Mouse (Mus musculus): ENCODE measurements around the gene Abcc12.

GRCm38 (mm10) chr8:86593099-86593498 lies 12.6 kb upstream of the Abcc12 start:
- TF ChIP-seq POLR2A (IDR thresholded peaks at IDR 0.05; ENCODE audit: borderline replicate concordance, low read depth, low read length), result no peak
- TF ChIP-seq CTCF (IDR thresholded peaks at IDR 0.05; ENCODE audit: low read depth, low read length), result no peak
